Mouse (Mus musculus) kidney, adult 2 months (tissue): ENCODE measurements around the gene Vps53.

Source experiments
- CTCF ChIP-seq: fragments of 200-500 bp; conservative IDR thresholded peaks from 2 replicates; pipeline ENCODE4 v1.5.1; 2011; ENCODE audit warnings: low read depth, mild to moderate bottlenecking, control low read depth, low read length, moderate library complexity, mixed read lengths; ENCODE audit not compliant: insufficient read depth, insufficient read length
- POLR2A ChIP-seq: fragments of 200-500 bp; IDR thresholded peaks from one replicate; pipeline ENCODE4 v1.6.1; 2011; ENCODE audit warnings: low read depth, low read length, control low read depth

DNA sequence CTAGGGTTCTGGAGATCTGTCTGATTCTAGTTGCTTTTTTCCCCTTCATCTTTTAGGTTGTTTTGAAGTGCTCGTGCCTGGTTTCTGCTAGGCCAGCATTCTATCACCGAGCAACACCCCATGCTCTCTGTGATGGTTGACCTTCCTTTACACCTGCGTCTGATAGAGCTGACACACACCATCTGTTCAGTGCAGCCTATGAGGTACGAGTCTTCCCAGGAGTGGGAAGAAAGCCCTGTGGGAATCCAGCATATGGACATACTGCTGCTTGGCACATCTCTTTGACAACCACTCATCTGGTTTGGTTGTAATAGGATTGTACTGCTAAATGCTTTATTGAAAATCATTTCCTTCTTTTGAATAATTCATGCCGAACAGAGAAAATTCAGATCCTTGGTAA lies 9.2 kb downstream of the Vps53 start:
- TF ChIP-seq CTCF (no peak), POLR2A (no peak)
